Mouse (Mus musculus) neutrophil, adult 83 days (primary cell): ENCODE results near the gene Pex6. TPM values are rescaled to one million over a fixed set of nuclear protein-coding genes. Genes with fewer than 3 reads are reported as not detected.

Experiments used
- total RNA-seq, 2 experiments: library from RNA; stranded (reverse); gene quantifications; one replicate each; pipeline ENCODE4 v1.2.4; 2023

Pex6 gene
- total RNA-seq: 10 to 100 TPM; 21.0 TPM

GRCm38 (mm10) chr17:46710959-46711597 is at the start of gene Pex6:
Gene Pex6 (plus strand): TSS chr17:46711463.

GRCm38 (mm10) chr17:46673850-46674529 is 37.3 kb upstream of the Pex6 start, which contains the start of gene Rrp36:
Gene Rrp36 (minus strand): TSS chr17:46674352.

GRCm38 (mm10) chr17:46678416-46678815 is 32.8 kb upstream of the Pex6 start, which contains the start of gene Mea1:
Gene Mea1 (plus strand): TSS chr17:46678793.

GRCm38 (mm10) chr17:46680760-46681373 is 30.4 kb upstream of the Pex6 start, which contains the start of gene Klhdc3:
Gene Klhdc3 (minus strand): TSS chr17:46680914.

GRCm38 (mm10) chr17:46704887-46705835 is 6.1 kb upstream of the Pex6 start, which contains the start of gene Ppp2r5d:
Gene Ppp2r5d (minus strand): TSS chr17:46705111.

GRCm38 (mm10) chr17:46728904-46729318 is 17.6 kb downstream of the Pex6 start, which contains the start of gene Gnmt:
Gene Gnmt (minus strand): TSS chr17:46729168.

GRCm38 (mm10) chr17:46751794-46752556 is 40.7 kb downstream of the Pex6 start, which contains the start of gene Cnpy3:
Gene Cnpy3 (minus strand): TSS chr17:46752214.

GRCm38 (mm10) chr17:46763544-46763943 is 52.3 kb downstream of the Pex6 start, which contains the start of gene Ptcra:
Gene Ptcra (minus strand): TSS chr17:46763712.

GRCm38 (mm10) chr17:46772404-46773277 is 61.4 kb downstream of the Pex6 start, which contains the start of gene 2310039H08Rik:
Gene 2310039H08Rik (plus strand): TSS chr17:46772635.

Other genes starting within 250 kb of the Pex6 start
- not detected for gene Ttbk1, start 223.8 kb upstream of the Pex6 start, total RNA-seq
- gene Dnph1, start 214.8 kb upstream of the Pex6 start, total RNA-seq: 1 to 10 TPM; 5.6 to 5.8 TPM
- gene Cul9, start 165.1 kb upstream of the Pex6 start, total RNA-seq: 1 to 10 TPM; 5.3 to 7.0 TPM
- 10 to 100 TPM; 51.7 to 52.8 TPM for gene Srf, start 155.3 kb upstream of the Pex6 start, total RNA-seq
- under 1 TPM; 0.18 TPM for gene Ptk7, start 82.0 kb upstream of the Pex6 start, total RNA-seq
- 10 to 100 TPM; 19.4 to 20.1 TPM for gene Klc4, start 65.4 kb upstream of the Pex6 start, total RNA-seq
- 10 to 100 TPM; 23.5 to 30.3 TPM for gene Mrpl2, start 65.2 kb upstream of the Pex6 start, total RNA-seq
- 1 to 10 TPM; 3.1 to 3.6 TPM for gene Cul7, start 61.1 kb upstream of the Pex6 start, total RNA-seq
- gene Rrp36, start 37.1 kb upstream of the Pex6 start, total RNA-seq: 10 to 100 TPM; 13.8 to 14.5 TPM
- gene Mea1, start 32.7 kb upstream of the Pex6 start, total RNA-seq: 10 to 100 TPM; 41.9 to 42.8 TPM
- gene Klhdc3, start 30.5 kb upstream of the Pex6 start, total RNA-seq: 10 to 100 TPM; 48.1 to 49.5 TPM
- 10 to 100 TPM; 30.9 to 33.1 TPM for gene Ppp2r5d, start 6.4 kb upstream of the Pex6 start, total RNA-seq
- gene Gnmt, start 17.7 kb downstream of the Pex6 start, total RNA-seq: 1 to 10 TPM; 2.4 to 4.0 TPM
- 10 to 100 TPM; 84.7 to 88.5 TPM for gene Cnpy3, start 40.8 kb downstream of the Pex6 start, total RNA-seq
- gene Ptcra, start 52.2 kb downstream of the Pex6 start, total RNA-seq: not detected
- 1 to 10 TPM; 8.5 to 8.6 TPM for gene 2310039H08Rik, start 61.2 kb downstream of the Pex6 start, total RNA-seq
- 10 to 100 TPM; 38.0 to 49.1 TPM for gene Rpl7l1, start 71.2 kb downstream of the Pex6 start, total RNA-seq
- 10 to 100 TPM; 34.1 to 35.6 TPM for gene Bicral, start 147.0 kb downstream of the Pex6 start, total RNA-seq
- 10 to 100 TPM; 13.2 to 14.5 TPM for gene Tbcc, start 179.2 kb downstream of the Pex6 start, total RNA-seq
- gene Prph2, start 199.0 kb downstream of the Pex6 start, total RNA-seq: not detected